Comparison of ENCODE assay signal across 8 mouse cellular contexts in genomic region chr11:98925265-98925721, GRCm38 (mm10). TPM values are rescaled to one million over a fixed set of nuclear protein-coding genes. Genes with fewer than 3 reads are reported as not detected.
A peak's percentile ranks its signal among the peaks of the same experiment; 100 is the strongest.
DNase-seq lines count a peak whose midpoint lies in the region; ATAC-seq and TF ChIP-seq lines count a peak whose summit lies in the region.

No protein-coding gene starts in this region.

- H3K9me3 ChIP-seq in E14TG2a.4 (ENCODE audit: low read length), result no peaks in the 10 kb centered on the region
- no peaks in the 10 kb centered on the region for H3K9me3 ChIP-seq in forebrain, embryonic 13.5 days (replicated peaks)
- no peaks in the 10 kb centered on the region for H3K9me3 ChIP-seq in midbrain, embryonic 12.5 days

- peak; percentile 52 for DNase-seq in gastrocnemius, adult 2 months
- DNase-seq in gastrocnemius, postnatal 36 days, result no peak
- peak; percentile 18 for DNase-seq in kidney, adult 9 months
- DNase-seq in urinary bladder, adult 18-20 months (ENCODE audit: low spot score in 2 of 2), result no peak
- DNase-seq in spleen, postnatal 14 days (ENCODE audit: low spot score in 2 of 2), result no peak

- H3K4me2 ChIP-seq in forebrain, embryonic 13.5 days, result peak overlapping the region; percentile 42
- H3K4me2 ChIP-seq in midbrain, embryonic 12.5 days (replicated peaks), result peak overlapping the region; percentile 27

- ATAC-seq in forebrain, embryonic 13.5 days, result peak; percentile 8; the same call in 1 of the 2 replicates
- ATAC-seq in midbrain, embryonic 12.5 days (ENCODE audit: low FRiP score, low read depth), result no peak; the same call in 1 of the 2 replicates

- peaks cover 39% of the 10 kb centered on the region for H3K36me3 ChIP-seq in E14TG2a.4 (ENCODE audit: insufficient read depth, low read length)
- peaks cover 10% of the 10 kb centered on the region; the same call in 1 of the 2 replicates for H3K36me3 ChIP-seq in forebrain, embryonic 13.5 days (ENCODE audit: poor library complexity, severe bottlenecking)
- H3K36me3 ChIP-seq in midbrain, embryonic 12.5 days, result peaks cover 4% of the 10 kb centered on the region; the same call in 1 of the 2 replicates

- no peak overlapping the region for H3K4me3 ChIP-seq in gastrocnemius, adult 2 months
- peak overlapping the region; percentile 59 for H3K4me3 ChIP-seq in E14TG2a.4 (replicated peaks; ENCODE audit: low read length)
- no peak overlapping the region for H3K4me3 ChIP-seq in forebrain, embryonic 13.5 days
- no peak overlapping the region for H3K4me3 ChIP-seq in midbrain, embryonic 12.5 days

- no peak for TF ChIP-seq CTCF in gastrocnemius, adult 2 months (IDR thresholded peaks at IDR 0.05)
- TF ChIP-seq CTCF in E14TG2a.4 (conservative IDR thresholded peaks at IDR 0.05; ENCODE audit: low read length), result no peak

- peak overlapping the region; percentile 49; the same call in 1 of the 2 replicates for H3K27ac ChIP-seq in gastrocnemius, adult 2 months
- peak overlapping the region; percentile 55 for H3K27ac ChIP-seq in forebrain, embryonic 13.5 days
- H3K27ac ChIP-seq in midbrain, embryonic 12.5 days (replicated peaks), result peak overlapping the region; percentile 74

- peaks cover 88% of the 10 kb centered on the region for H3K4me1 ChIP-seq in E14TG2a.4 (replicated peaks; ENCODE audit: low read depth, low read length)
- H3K4me1 ChIP-seq in forebrain, embryonic 13.5 days, result peaks cover 76% of the 10 kb centered on the region
- peaks cover 61% of the 10 kb centered on the region for H3K4me1 ChIP-seq in midbrain, embryonic 12.5 days

- peaks cover 26% of the 10 kb centered on the region for H3K27me3 ChIP-seq in E14TG2a.4 (ENCODE audit: insufficient read depth, low read length)
- H3K27me3 ChIP-seq in forebrain, embryonic 13.5 days, result no peaks in the 10 kb centered on the region
- peaks cover 4% of the 10 kb centered on the region; the same call in 1 of the 2 replicates for H3K27me3 ChIP-seq in midbrain, embryonic 12.5 days

- H3K9ac ChIP-seq in forebrain, embryonic 13.5 days, result peak overlapping the region; percentile 37; the same call in 1 of the 2 replicates
- peak overlapping the region; percentile 37 for H3K9ac ChIP-seq in midbrain, embryonic 12.5 days (replicated peaks)

- 0% methylated on average over 10 of the region's 10 CpGs for WGBS in forebrain, embryonic 13.5 days
- WGBS in midbrain, embryonic 12.5 days, result 8% methylated on average over 10 of the region's 10 CpGs

- intact Hi-C loops in gastrocnemius, adult 2 months (cut with DNase I), result loop anchor here (10.0 kb wide), 2 partner anchors 110 to 200 kb away; no protein-coding TSS in a partner anchor
- intact Hi-C loops in gastrocnemius, postnatal 36 days (cut with DNase I), result loop anchor here (5.0 to 10.0 kb wide), 3 partner anchors 110 to 222 kb away; no protein-coding TSS in a partner anchor

RNA-seq across cellular contexts. Expression of gene Rara, which starts 2.3 kb away (rescaled TPM):
- 10 to 100 TPM; 10.2 to 12.4 TPM for total RNA-seq in gastrocnemius, adult 2 months (2021)
- 10 to 100 TPM in 1 of 2 experiments, 1 to 10 TPM in 1; 8.7 to 13.2 TPM for total RNA-seq in gastrocnemius, postnatal 36 days (2021)
- polyA plus RNA-seq in forebrain, embryonic 13.5 days (2015; fragmentation: Nextera tagmentation; extraction: Ambion mirVana), result 8.7 and 10.2 TPM in 2 replicates
- 15.5 and 17.3 TPM in 2 replicates for polyA plus RNA-seq in midbrain, embryonic 12.5 days (2016; fragmentation: Nextera tagmentation; extraction: Ambion mirVana)

RNA-seq across cellular contexts. Expression of gene Cdc6, which starts 17.7 kb away (rescaled TPM):
- total RNA-seq in gastrocnemius, adult 2 months (2021), result under 1 TPM in 1 of 2 experiments, not detected in 1; 0.11 TPM
- total RNA-seq in gastrocnemius, postnatal 36 days (2021), result under 1 TPM; 0.20 to 0.64 TPM
- 23.0 and 26.9 TPM in 2 replicates for polyA plus RNA-seq in forebrain, embryonic 13.5 days (2015; fragmentation: Nextera tagmentation; extraction: Ambion mirVana)
- 28.3 and 29.0 TPM in 2 replicates for polyA plus RNA-seq in midbrain, embryonic 12.5 days (2016; fragmentation: Nextera tagmentation; extraction: Ambion mirVana)

RNA-seq across cellular contexts. Expression of gene Gjd3, which starts 57.5 kb away (rescaled TPM):
- total RNA-seq in gastrocnemius, adult 2 months (2021), result not detected
- total RNA-seq in gastrocnemius, postnatal 36 days (2021), result not detected
- polyA plus RNA-seq in forebrain, embryonic 13.5 days (2015; fragmentation: Nextera tagmentation; extraction: Ambion mirVana), result 0.21 TPM in 1 of 2 replicates, not detected in the other
- polyA plus RNA-seq in midbrain, embryonic 12.5 days (2016; fragmentation: Nextera tagmentation; extraction: Ambion mirVana), result 0.67 and 0.80 TPM in 2 replicates

Comparison
In these comparisons a context has a peak if more than half of its experiments do, and no peak if none do; other contexts are left out.
1. DNase-seq: peak in gastrocnemius, adult 2 months (single experiment) and kidney, adult 9 months (single experiment); none in gastrocnemius, postnatal 36 days (0 of 2), urinary bladder, adult 18-20 months (0 of 2) and spleen, postnatal 14 days (0 of 2).
2. Peak in every context shown above with its lines, with median percentiles within 50 percentile points of each other: H3K27ac ChIP-seq.